Mouse (Mus musculus): ENCODE measurements around the gene Lrrc42. TPM values are rescaled to one million over a fixed set of nuclear protein-coding genes. Genes with fewer than 3 reads are reported as not detected.

Gene Lrrc42
- 40.1 TPM for polyA plus RNA-seq (2015; fragmentation: Illumina TruSeq; extraction: RNeasy Lipid Tissue Mini Kit (QIAGEN cat#74804); ENCODE audit: insufficient read depth, low replicate concordance)

DNA sequence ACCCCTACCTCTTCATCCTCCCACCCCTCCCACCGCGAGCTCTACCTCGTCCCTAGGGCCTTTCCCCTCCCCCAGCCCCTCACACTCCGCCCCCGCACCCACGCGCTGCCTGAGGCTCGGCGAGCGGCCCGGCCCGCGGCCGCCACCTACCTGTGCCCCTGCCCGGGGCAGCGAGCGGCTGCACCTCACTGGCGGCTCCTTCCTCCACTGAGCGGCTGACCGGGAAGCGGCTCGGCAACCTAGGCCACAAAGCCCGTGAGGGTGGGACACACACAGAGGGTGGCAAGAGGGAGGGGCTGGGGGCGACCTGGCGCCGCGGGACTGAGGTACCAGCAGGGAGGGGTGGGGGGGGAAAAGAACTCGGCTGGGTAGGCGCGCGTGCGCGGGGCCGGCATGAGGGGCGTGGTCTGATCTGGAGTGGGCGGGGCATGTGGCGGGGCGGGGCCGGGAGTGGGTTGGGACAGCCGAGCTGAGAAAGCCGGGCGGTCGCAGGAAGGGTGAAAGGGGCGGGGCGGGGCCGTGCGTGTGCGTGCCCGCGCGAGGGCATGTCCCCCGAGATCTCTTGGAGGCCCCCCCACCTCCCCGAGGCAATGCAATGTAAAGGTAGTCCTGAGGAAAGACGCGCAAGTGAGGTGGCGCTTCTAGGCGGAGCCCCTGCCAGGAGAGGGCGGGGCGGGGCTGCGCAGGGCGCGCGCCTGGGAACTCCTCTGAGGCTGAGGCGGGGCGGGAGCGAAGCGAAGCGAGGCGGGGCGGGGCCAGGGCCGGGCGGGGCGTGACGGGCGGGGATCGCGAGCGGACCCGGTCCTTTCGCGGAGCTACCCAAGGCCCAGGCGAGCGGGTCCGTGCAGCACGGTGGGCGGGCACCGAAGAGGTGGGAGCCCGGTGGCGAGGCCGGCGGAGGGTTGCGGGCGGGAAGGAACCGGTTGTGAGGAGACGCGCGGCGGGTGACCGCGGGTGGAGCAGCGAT, at the start of gene Lrrc42, which contains the start of gene Hspb11:
Gene Lrrc42, minus strand, starts transcription at position 408 of the 967 bp plus-strand sequence.
Gene Hspb11, plus strand, starts transcription at position 469 of the 967 bp plus-strand sequence.

DNA sequence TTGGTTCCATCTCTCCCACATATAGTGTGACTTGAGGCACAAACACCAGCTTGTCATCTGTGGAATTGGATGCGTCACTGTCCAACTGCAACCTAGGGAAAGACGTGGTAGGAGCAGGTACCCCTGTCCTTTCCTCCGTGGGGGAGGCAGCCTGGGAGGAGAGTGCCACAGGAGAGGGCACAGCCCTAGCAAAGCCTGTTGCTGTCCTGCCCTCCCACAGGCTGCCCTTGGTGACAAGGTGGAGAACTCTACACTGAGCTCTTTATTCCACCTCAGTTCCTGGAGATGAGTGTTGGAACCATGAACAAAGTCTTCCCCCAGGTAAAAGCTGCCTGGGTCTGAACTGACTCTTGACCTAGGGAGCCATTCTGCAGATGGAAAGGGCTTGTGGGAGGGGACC, 44.5 kb downstream of the Lrrc42 start, which contains the start of gene Ldlrad1:
Gene Ldlrad1, plus strand, starts transcription at position 301 of the 400 bp plus-strand sequence.

Other genes with a start within 250 kb of the Lrrc42 start
- 64.2 TPM for gene Mrpl37, start 186.7 kb downstream of the Lrrc42 start, polyA plus RNA-seq (2015; fragmentation: Illumina TruSeq; extraction: RNeasy Lipid Tissue Mini Kit (QIAGEN cat#74804); ENCODE audit: insufficient read depth, low replicate concordance)
- gene Cyb5rl, start 186.5 kb downstream of the Lrrc42 start, polyA plus RNA-seq (2015; fragmentation: Illumina TruSeq; extraction: RNeasy Lipid Tissue Mini Kit (QIAGEN cat#74804); ENCODE audit: insufficient read depth, low replicate concordance) = 8.0 TPM
- gene Cdcp2, start 156.6 kb downstream of the Lrrc42 start, polyA plus RNA-seq (2015; fragmentation: Illumina TruSeq; extraction: RNeasy Lipid Tissue Mini Kit (QIAGEN cat#74804); ENCODE audit: insufficient read depth, low replicate concordance) = not detected
- 282 TPM for gene Tmem59, start 75.1 kb downstream of the Lrrc42 start, polyA plus RNA-seq (2015; fragmentation: Illumina TruSeq; extraction: RNeasy Lipid Tissue Mini Kit (QIAGEN cat#74804); ENCODE audit: insufficient read depth, low replicate concordance)
- gene Tceanc2, start 74.4 kb downstream of the Lrrc42 start, polyA plus RNA-seq (2015; fragmentation: Illumina TruSeq; extraction: RNeasy Lipid Tissue Mini Kit (QIAGEN cat#74804); ENCODE audit: insufficient read depth, low replicate concordance) = 42.2 TPM
- not detected for gene Ldlrad1, start 44.4 kb downstream of the Lrrc42 start, polyA plus RNA-seq (2015; fragmentation: Illumina TruSeq; extraction: RNeasy Lipid Tissue Mini Kit (QIAGEN cat#74804); ENCODE audit: insufficient read depth, low replicate concordance)
- 33.5 TPM for gene Hspb11, start 61 bp upstream of the Lrrc42 start, polyA plus RNA-seq (2015; fragmentation: Illumina TruSeq; extraction: RNeasy Lipid Tissue Mini Kit (QIAGEN cat#74804); ENCODE audit: insufficient read depth, low replicate concordance)
- gene Dio1, start 53.6 kb upstream of the Lrrc42 start, polyA plus RNA-seq (2015; fragmentation: Illumina TruSeq; extraction: RNeasy Lipid Tissue Mini Kit (QIAGEN cat#74804); ENCODE audit: insufficient read depth, low replicate concordance) = not detected
- gene Yipf1, start 60.8 kb upstream of the Lrrc42 start, polyA plus RNA-seq (2015; fragmentation: Illumina TruSeq; extraction: RNeasy Lipid Tissue Mini Kit (QIAGEN cat#74804); ENCODE audit: insufficient read depth, low replicate concordance) = 49.2 TPM
- gene Ndc1, start 114.3 kb upstream of the Lrrc42 start, polyA plus RNA-seq (2015; fragmentation: Illumina TruSeq; extraction: RNeasy Lipid Tissue Mini Kit (QIAGEN cat#74804); ENCODE audit: insufficient read depth, low replicate concordance) = 9.5 TPM
- not detected for gene Glis1, start 181.1 kb upstream of the Lrrc42 start, polyA plus RNA-seq (2015; fragmentation: Illumina TruSeq; extraction: RNeasy Lipid Tissue Mini Kit (QIAGEN cat#74804); ENCODE audit: insufficient read depth, low replicate concordance)